Mouse (Mus musculus) 416B (cell line): ENCODE measurements around the gene Ccdc14.
"Not testable (repeated sequence)": the region's sequence is repeated elsewhere in the genome, so short reads cannot be mapped to it uniquely, and the experiment has no call there.

ENCODE experiments used
- DNase-seq: peaks from one replicate; pipeline ENCODE4 v3.0.0; 2011; ENCODE audit warnings: low read depth

Ccdc14 gene

GRCm38 (mm10) chr16:34690334-34691144 lies at the start of gene Ccdc14:
Gene Ccdc14 (plus strand): TSS chr16:34690616.
- peak; percentile 97 for DNase-seq

GRCm38 (mm10) chr16:34643511-34644259 lies 46.7 kb upstream of the Ccdc14 start:
- DNase-seq = no peak

DNA sequence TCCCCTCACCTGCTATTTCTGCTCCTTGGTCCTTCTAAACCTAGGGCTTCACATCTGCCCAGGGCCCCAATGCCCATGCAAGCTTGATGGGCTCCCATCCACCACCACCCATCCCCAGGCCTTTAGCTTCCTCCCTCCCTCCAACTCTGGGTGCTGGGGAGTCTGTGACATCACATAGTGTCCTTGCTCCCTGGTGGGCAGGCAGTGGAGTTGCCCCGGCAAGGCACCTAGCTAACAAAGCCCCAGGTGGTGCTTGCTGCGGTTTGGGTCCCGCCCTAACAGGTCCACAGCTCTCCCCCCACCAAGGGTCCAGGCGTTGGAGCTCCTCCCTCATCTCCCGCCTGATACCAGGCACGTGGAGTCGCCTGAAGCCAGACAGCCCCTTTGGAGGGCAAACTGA lies 40.8 kb upstream of the Ccdc14 start, which contains the start of gene Ropn1:
Gene Ropn1 (plus strand): TSS at position 301 of the 400 bp plus-strand sequence.
- no peak for DNase-seq

GRCm38 (mm10) chr16:34653023-34653422 lies 37.4 kb upstream of the Ccdc14 start:
- no peak for DNase-seq

GRCm38 (mm10) chr16:34657566-34657965 lies 32.9 kb upstream of the Ccdc14 start:
- not testable (repeated sequence) for DNase-seq

DNA sequence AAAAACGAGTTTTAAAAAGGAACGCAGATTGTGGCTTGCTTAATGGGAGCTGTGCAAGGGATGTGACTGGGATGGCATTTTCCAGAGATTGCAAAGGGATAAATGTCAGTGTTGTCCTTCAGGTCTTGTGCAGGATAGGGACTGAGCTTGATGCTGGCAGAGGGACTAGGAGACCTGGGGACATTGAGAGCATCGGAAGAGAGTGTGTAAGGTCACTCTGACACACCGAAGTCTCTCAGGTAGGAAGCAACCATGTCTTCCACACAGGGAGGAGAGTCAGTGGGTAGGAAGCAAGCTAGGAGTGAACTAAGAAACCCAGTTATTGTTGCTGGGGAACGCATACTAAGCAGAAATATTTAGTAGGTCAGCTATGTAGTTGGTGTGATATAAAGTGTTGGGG lies 32.4 kb upstream of the Ccdc14 start:
- DNase-seq = no peak

DNA sequence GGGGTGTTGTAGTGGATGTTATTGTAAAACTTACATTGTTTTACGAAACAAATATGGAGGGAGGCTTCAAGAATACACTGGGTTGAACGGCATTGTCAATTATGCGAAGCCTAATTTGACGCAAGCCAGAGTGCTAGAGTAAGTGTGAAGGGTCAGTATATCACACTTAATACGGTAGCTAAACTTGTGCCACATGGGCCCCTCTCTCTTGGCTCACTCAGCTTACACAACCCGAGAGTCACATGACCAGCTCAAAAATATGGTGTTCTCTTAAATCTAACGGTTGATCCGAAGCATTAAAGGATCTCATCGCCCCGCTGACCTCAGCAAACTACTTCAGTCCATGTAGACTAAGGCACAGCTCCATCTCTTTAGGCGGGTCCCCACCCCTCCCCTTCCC lies 32.0 kb upstream of the Ccdc14 start:
- DNase-seq = no peak

DNA sequence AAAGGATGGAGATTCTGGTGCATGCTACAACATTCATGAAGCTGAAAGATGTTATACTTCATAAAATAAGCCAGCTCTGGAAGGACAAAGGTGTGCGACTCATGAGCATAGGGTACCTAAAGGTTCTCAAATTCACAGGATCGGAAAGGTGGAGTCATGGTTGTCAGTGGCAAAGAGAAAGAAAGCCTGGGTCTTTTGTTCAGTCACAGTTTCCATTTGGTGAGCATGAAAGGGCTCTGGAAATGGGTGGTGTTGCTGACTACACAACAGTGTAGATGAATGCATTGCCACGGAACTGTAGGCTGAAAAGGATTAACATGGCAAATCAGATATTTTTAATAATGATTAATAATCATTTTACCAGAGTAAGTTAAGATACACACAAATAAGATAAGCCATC lies 25.9 kb upstream of the Ccdc14 start:
- no peak for DNase-seq

GRCm38 (mm10) chr16:34667031-34667726 lies 23.2 kb upstream of the Ccdc14 start:
- peak; percentile 86 for DNase-seq

GRCm38 (mm10) chr16:34668341-34668740 lies 22.1 kb upstream of the Ccdc14 start:
- DNase-seq = no peak

DNA sequence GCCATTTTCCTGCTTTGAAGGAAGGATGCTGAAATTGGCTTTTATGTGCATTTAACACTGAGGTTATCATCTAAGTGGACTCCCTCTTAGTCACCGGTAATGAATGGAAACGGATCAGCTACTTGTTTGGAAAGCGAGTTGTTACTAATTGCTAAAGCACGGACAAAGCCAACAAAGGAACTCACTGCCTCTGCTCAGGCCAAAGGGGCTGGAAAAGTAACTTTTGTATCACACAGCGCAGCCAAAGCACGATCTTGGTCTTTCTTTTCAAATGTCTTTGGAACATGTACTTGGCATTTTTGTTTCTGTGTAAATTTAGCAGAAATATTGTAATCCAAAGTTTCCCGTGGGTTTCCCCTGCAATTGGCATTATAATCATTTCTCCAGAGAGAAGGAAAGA lies 18.4 kb upstream of the Ccdc14 start:
- DNase-seq = no peak

GRCm38 (mm10) chr16:34672822-34673221 lies 17.6 kb upstream of the Ccdc14 start:
- DNase-seq = peak; percentile 84

GRCm38 (mm10) chr16:34674365-34674764 lies 16.1 kb upstream of the Ccdc14 start:
- no peak for DNase-seq

DNA sequence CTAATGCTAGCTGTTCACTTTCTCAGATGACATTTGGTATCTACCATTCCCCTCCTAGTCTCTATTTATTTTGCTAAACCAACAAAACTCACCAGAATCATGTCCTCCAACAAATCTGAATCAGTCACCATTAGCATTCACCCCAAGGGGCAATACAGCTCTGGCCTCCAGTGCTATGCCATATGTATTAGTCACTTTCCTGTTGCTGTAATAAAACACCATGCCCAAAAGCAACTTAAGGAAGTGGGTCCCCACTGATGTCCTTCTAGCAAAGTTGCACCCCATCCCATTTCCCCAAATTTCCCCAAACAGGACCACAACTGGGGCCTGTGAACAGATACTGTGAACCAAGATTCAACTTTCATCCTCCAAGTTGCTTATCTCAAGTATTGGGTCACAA lies 8.6 kb upstream of the Ccdc14 start:
- DNase-seq = peak; percentile 85

- DNase-seq = no peak
These were observed 537 bp upstream of the Ccdc14 start for GRCm38 (mm10) chr16:34689879-34690278.

DNA sequence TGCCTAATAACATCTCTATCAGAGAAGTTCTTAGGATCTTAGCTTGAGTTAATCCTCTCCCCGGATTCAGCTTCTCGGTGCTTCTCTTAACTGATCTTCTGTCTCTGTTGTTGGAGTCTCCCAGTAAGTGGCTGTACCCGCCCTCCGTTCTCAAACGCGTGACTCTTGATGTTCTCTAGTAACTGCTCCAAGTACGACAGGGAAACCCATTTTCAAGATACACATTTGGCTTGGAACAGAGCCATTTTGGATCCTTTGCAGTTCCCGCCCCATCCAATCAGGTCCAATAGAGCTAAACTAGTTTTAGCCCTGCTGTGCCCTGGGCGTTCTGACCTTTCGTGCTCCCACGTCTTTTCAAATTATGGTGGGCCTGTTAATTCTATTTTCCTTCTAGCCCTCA lies 740 bp downstream of the Ccdc14 start:
- DNase-seq = peak; percentile 56

- no peak for DNase-seq
These were observed 4.1 kb downstream of the Ccdc14 start for GRCm38 (mm10) chr16:34694477-34694876.

GRCm38 (mm10) chr16:34698721-34699120 lies 8.3 kb downstream of the Ccdc14 start:
- not testable (repeated sequence) for DNase-seq

- peak; percentile 88 for DNase-seq
These were observed 9.9 kb downstream of the Ccdc14 start for GRCm38 (mm10) chr16:34700165-34700827.

DNA sequence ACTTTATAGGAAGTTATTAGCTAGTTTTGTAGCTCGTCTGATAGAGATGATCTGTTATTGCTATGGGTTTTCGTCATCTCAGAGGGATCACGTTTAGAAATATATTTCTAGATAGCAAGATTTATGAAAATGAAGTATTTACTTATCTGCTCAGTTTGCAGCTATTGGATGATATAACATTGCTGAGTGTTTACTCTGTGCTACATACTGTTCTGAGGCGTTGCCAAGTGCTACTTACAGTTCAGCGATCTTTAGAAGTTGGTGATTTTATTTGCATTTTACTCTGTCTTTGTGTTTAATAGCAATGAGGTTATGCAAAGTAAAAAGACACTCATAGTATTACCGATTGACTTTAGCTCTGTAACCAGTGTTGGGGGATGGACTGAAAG lies 10.4 kb downstream of the Ccdc14 start:
- no peak for DNase-seq

GRCm38 (mm10) chr16:34706019-34706418 lies 15.6 kb downstream of the Ccdc14 start:
- no peak for DNase-seq

- DNase-seq = no peak
These were observed 16.1 kb downstream of the Ccdc14 start for GRCm38 (mm10) chr16:34706487-34706946.
